Mouse (Mus musculus) cerebellum, adult 18-20 months (tissue): ENCODE results near the gene Wfs1.
A peak's percentile ranks its signal among the peaks of the same experiment; 100 is the strongest.
"Not testable (repeated sequence)": the region's sequence is repeated elsewhere in the genome, so short reads cannot be mapped to it uniquely, and the experiment has no call there.

Experiments
- DNase-seq, 2 experiments: peaks; one replicate each; pipeline ENCODE4 v3.0.0; 2021

Gene Wfs1

GRCm38 (mm10) chr5:36988781-36989624 is at the start of gene Wfs1:
Wfs1 (minus strand) TSS chr5:36989205.
- DNase-seq: peak; percentile 94 to 97

GRCm38 (mm10) chr5:37036884-37037283 is 47.9 kb upstream of the Wfs1 start:
- DNase-seq: no peak

- peak; percentile 17 to 32 for DNase-seq
Measured at GRCm38 (mm10) chr5:37035896-37036295, 46.9 kb upstream of the Wfs1 start.

GRCm38 (mm10) chr5:37035192-37035591 is 46.2 kb upstream of the Wfs1 start:
- DNase-seq: peak in 1 of 2 experiments; percentile 20

GRCm38 (mm10) chr5:37030753-37031152 is 41.7 kb upstream of the Wfs1 start:
- no peak for DNase-seq

- DNase-seq: no peak
Measured at GRCm38 (mm10) chr5:37029326-37029905, 40.4 kb upstream of the Wfs1 start.

- peak; percentile 42 to 53 for DNase-seq
Measured at GRCm38 (mm10) chr5:37028486-37029311, 39.7 kb upstream of the Wfs1 start.

- DNase-seq: peak; percentile 80 to 86
Measured at GRCm38 (mm10) chr5:37028104-37028485, 39.1 kb upstream of the Wfs1 start.

GRCm38 (mm10) chr5:37027701-37028100 is 38.7 kb upstream of the Wfs1 start:
- no peak for DNase-seq

- no peak for DNase-seq
Measured at GRCm38 (mm10) chr5:37017222-37017621, 28.2 kb upstream of the Wfs1 start.

- DNase-seq: peak; percentile 53 to 64
Measured at GRCm38 (mm10) chr5:37015612-37016310, 26.8 kb upstream of the Wfs1 start.

GRCm38 (mm10) chr5:37010666-37011317 is 21.8 kb upstream of the Wfs1 start:
- DNase-seq: peak; percentile 18 to 25

GRCm38 (mm10) chr5:37009761-37010160 is 20.8 kb upstream of the Wfs1 start:
- DNase-seq: not testable (repeated sequence)

GRCm38 (mm10) chr5:37002001-37002400 is 13.0 kb upstream of the Wfs1 start:
- peak; percentile 79 to 85 for DNase-seq

GRCm38 (mm10) chr5:37001002-37001401 is 12.0 kb upstream of the Wfs1 start:
- DNase-seq: no peak

- no peak for DNase-seq
Measured at GRCm38 (mm10) chr5:36997996-36998395, 9.0 kb upstream of the Wfs1 start.

- DNase-seq: no peak
Measured at GRCm38 (mm10) chr5:36996410-36996809, 7.4 kb upstream of the Wfs1 start.

- no peak for DNase-seq
Measured at GRCm38 (mm10) chr5:36990631-36991350, 1.8 kb upstream of the Wfs1 start.

GRCm38 (mm10) chr5:36990196-36990595 is 1.2 kb upstream of the Wfs1 start:
- DNase-seq: no peak

- DNase-seq: no peak
Measured at GRCm38 (mm10) chr5:36989625-36989977, 596 bp upstream of the Wfs1 start.

GRCm38 (mm10) chr5:36988124-36988780 is 753 bp downstream of the Wfs1 start:
- no peak for DNase-seq
